Mouse (Mus musculus): ENCODE measurements at regions not wholly inside any gene's neighbourhood (a gene's known extent, or its start where the extent isn't known, plus 50 kb on each side); places are given as distances from the start of the nearest gene placed in this dataset.

DNA sequence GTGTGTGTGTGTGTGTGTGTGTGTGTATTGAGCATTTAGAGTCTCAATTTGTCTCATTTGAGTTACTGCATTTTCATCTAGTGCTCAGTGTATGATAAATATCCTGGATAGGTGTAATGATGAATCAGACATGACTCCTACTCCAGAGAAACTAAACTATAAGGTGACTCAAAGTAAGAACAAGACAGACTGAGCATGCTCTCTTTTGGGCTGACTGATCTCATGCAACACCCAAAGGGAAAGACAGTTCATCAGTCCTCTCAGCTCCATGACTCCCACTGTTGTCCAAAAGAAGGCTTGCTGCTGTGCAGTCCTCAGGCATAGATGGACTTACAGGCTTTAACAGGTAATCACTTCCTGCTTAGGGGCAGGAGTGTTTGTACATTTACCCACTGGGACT, 132.7 kb upstream of the Itga4 start:
- TF ChIP-seq CTCF (IDR thresholded peaks at IDR 0.05; ENCODE audit: low read depth) (no peak), EP300 (IDR thresholded peaks at IDR 0.05; ENCODE audit: low read depth) (no peak)

All from liver, embryonic 14.5 days (tissue).